Mouse (Mus musculus) MEL (cell line): ENCODE data around the gene Pf4.
A peak's percentile ranks its signal among the peaks of the same experiment; 100 is the strongest.

Source experiments
- CTCF ChIP-seq, 3 experiments: IDR thresholded peaks in 2 of 3; conservative IDR thresholded peaks in 1 of 3; 2 replicates each; pipeline ENCODE4 v1.5.1; 2011 to 2012; ENCODE audit warnings: low read length in 3 of 3, low read depth in 2 of 3, mild to moderate bottlenecking in 2 of 3, improper control_type of control experiment in 1 of 3, inconsistent platforms in 1 of 3, mixed read lengths in 1 of 3, moderate library complexity in 1 of 3; ENCODE audit not compliant: control insufficient read depth in 1 of 3, insufficient read depth in 1 of 3, poor library complexity in 1 of 3, severe bottlenecking in 1 of 3
- E2F4 ChIP-seq: IDR thresholded peaks from 2 replicates; pipeline ENCODE4 v1.6.1; 2011; ENCODE audit warnings: low read depth, low read length, improper control_type of control experiment, borderline replicate concordance
- EP300 ChIP-seq, 2 experiments: IDR thresholded peaks; 2 replicates each; pipeline ENCODE4 v1.6.1; 2011; ENCODE audit warnings: improper control_type of control experiment in 2 of 2, low read length in 2 of 2, low read depth in 1 of 2, mild to moderate bottlenecking in 1 of 2
- MAX ChIP-seq: IDR thresholded peaks from 2 replicates; pipeline ENCODE4 v1.6.1; 2011; ENCODE audit warnings: low read length, improper control_type of control experiment
- POLR2A ChIP-seq, 2 experiments: IDR thresholded peaks; 2 replicates each; pipeline ENCODE4 v1.6.1; 2011 to 2012; ENCODE audit warnings: low read length in 2 of 2, mild to moderate bottlenecking in 2 of 2, control low read depth in 1 of 2, improper control_type of control experiment in 1 of 2, low read depth in 1 of 2, moderate library complexity in 1 of 2; ENCODE audit not compliant: control insufficient read depth in 1 of 2, insufficient read depth in 1 of 2, poor library complexity in 1 of 2
- POLR2AphosphoS2 ChIP-seq: IDR thresholded peaks from 2 replicates; pipeline ENCODE4 v1.6.1; 2011; ENCODE audit warnings: low read length, improper control_type of control experiment
- USF1 ChIP-seq: IDR thresholded peaks from 2 replicates; pipeline ENCODE4 v1.6.1; 2014; ENCODE audit warnings: low read depth, mild to moderate bottlenecking, inconsistent platforms, low read length, improper control_type of control experiment, moderate library complexity
- ZC3H11A ChIP-seq: IDR thresholded peaks from 2 replicates; pipeline ENCODE4 v1.6.1; 2012; ENCODE audit warnings: low read depth, mild to moderate bottlenecking, inconsistent platforms, low read length, improper control_type of control experiment

DNA sequence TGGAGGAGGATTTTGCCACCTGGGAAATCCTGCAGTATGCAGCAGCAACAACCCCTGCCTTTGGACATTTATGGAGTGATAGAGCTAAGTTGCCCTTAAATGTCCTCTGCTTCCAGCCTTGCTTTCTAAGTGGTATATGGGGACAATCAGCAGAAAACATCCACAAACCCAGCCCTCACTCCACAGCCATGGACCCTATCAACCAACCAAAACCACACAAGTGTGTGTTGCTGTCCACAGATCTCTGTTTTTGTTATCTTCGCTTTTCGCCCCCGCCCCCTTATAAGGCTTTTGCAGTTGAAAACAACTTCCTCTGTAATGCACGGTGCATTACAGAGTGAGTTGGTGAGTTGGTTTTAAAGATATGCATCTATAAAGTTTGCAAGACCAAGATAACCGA, 3.3 kb downstream of the Pf4 start:
- TF ChIP-seq CTCF (IDR thresholded peaks at IDR 0.05 in 2 of 3, conservative IDR thresholded peaks at IDR 0.05 in 1 of 3; ENCODE audit: control insufficient read depth in 1 of 3, insufficient read depth in 1 of 3, low read depth in 2 of 3, low read length in 3 of 3, poor library complexity in 1 of 3, severe bottlenecking in 1 of 3) (no peak), POLR2AphosphoS2 (no peak), EP300 (IDR thresholded peaks at IDR 0.05; ENCODE audit: low read depth in 1 of 2, low read length in 2 of 2) (peak; percentile 92 to 96), USF1 (no peak), MAX (no peak), E2F4 (no peak), ZC3H11A (no peak), POLR2A (IDR thresholded peaks at IDR 0.05; ENCODE audit: control insufficient read depth in 1 of 2, insufficient read depth in 1 of 2, low read depth in 1 of 2, low read length in 2 of 2, poor library complexity in 1 of 2) (no peak)
